Comparison of ENCODE assay signal across 15 mouse cellular contexts in the genomic region with DNA sequence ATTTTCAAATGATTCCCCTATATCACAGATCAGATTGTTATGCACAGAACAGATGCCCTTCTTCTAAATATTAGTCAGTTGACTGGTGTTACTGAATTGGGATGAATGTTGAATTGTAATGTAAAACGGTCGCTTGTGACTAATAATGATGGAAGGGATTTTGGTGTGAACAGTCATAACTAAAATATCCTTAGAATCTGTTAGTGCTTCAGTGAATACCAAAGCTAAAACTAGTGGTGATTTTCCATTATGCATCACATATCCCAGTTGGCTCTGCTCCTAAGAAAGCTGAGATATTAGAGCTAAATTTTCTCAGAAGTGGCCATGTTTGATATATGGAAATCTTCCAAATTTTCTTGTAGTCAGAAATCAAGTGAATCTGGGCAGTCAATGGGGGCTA.
"Had no signal": no experiment of that assay in that cellular context is flagged by ENCODE, and none has a peak within 500 bp of the region (broad histone marks: within the 10 kb centered on the region; RNA-seq: fewer than 3 reads in every experiment).

No protein-coding gene starts in this region.

- ATAC-seq: liver, embryonic 12.5 days; midbrain, embryonic 15.5 days had no signal

- H3K27ac ChIP-seq: left cerebral cortex, adult 2 months; limb, embryonic 15.5 days; liver, embryonic 12.5 days; midbrain, embryonic 10.5 days; midbrain, embryonic 15.5 days; neural tube, embryonic 13.5 days had no signal

- H3K4me3 ChIP-seq: left cerebral cortex, adult 2 months; limb, embryonic 15.5 days; liver, embryonic 12.5 days; midbrain, embryonic 10.5 days; midbrain, embryonic 15.5 days; neural tube, embryonic 13.5 days had no signal

- H3K9ac ChIP-seq: limb, embryonic 15.5 days; liver, embryonic 12.5 days; lung, embryonic 14.5 days; midbrain, embryonic 15.5 days; neural tube, embryonic 13.5 days had no signal

- H3K4me1 ChIP-seq: limb, embryonic 15.5 days; liver, embryonic 12.5 days; midbrain, embryonic 10.5 days; midbrain, embryonic 15.5 days; neural tube, embryonic 13.5 days had no signal

- H3K36me3 ChIP-seq: limb, embryonic 15.5 days; liver, embryonic 12.5 days; midbrain, embryonic 10.5 days; midbrain, embryonic 15.5 days; neural tube, embryonic 13.5 days had no signal

- H3K9me3 ChIP-seq: limb, embryonic 15.5 days; liver, embryonic 12.5 days; midbrain, embryonic 10.5 days; midbrain, embryonic 15.5 days; neural tube, embryonic 13.5 days had no signal

- H3K4me2 ChIP-seq: limb, embryonic 15.5 days; liver, embryonic 12.5 days; lung, embryonic 14.5 days; midbrain, embryonic 15.5 days; neural tube, embryonic 13.5 days had no signal

- DNase-seq: kidney, postnatal 10 days; lung, embryonic 14.5 days; lung, postnatal 10 days; lung, postnatal 4 days; retina, postnatal 1 day; right cerebral cortex, postnatal 4 days; spleen, adult 18-20 months; thymus, adult 2 months; thymus, postnatal 25 days had no signal

- H3K27me3 ChIP-seq: limb, embryonic 15.5 days; liver, embryonic 12.5 days; midbrain, embryonic 15.5 days; neural tube, embryonic 13.5 days had no signal
